Mouse (Mus musculus): Measurements from ENCODE around the gene Ccdc107.

DNA sequence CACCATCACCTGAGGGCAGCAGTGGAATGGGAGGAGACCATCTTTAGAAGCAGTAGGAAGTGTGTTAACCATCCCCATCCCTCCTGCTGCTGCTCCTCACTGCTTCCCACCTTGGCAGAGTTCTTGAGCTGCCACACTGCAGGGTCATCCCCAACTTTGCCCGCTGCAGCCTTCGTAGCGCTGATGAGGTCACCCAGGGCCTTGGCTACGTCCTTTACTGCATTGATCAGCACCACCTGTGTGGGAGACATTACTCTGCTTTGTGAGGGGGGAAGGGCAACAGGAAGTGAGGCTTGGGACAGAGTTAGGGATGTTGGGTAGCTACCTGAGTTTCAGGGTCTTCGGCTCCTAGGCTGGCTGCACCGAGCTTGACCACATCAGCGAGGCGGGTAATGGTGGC, 42.9 kb downstream of the Ccdc107 start:
- TF ChIP-seq CTCF (IDR thresholded peaks at IDR 0.05; ENCODE audit: insufficient read depth, low read length) (no peak), POLR2A (IDR thresholded peaks at IDR 0.05; ENCODE audit: borderline replicate concordance, extremely low read depth, low read depth, low read length) (no peak)

All from lung, adult 2 months (tissue).